25 mouse cellular contexts compared by ENCODE assay signal in genomic region chr4:46717156-46717555, GRCm38 (mm10).
DNase-seq lines count a peak whose midpoint lies in the region; ATAC-seq and TF ChIP-seq lines count a peak whose summit lies in the region.
"Had no signal": no experiment of that assay in that cellular context is flagged by ENCODE, and none has a peak within 500 bp of the region (broad histone marks: within the 10 kb centered on the region; RNA-seq: fewer than 3 reads in every experiment).

No protein-coding gene starts in this region.

- no peaks in the 10 kb centered on the region for H3K36me3 ChIP-seq in forebrain, embryonic 10.5 days (replicated peaks)
- H3K36me3 ChIP-seq in forebrain, embryonic 13.5 days (ENCODE audit: poor library complexity, severe bottlenecking), result no peaks in the 10 kb centered on the region
- no peaks in the 10 kb centered on the region for H3K36me3 ChIP-seq in kidney, embryonic 15.5 days
- no peaks in the 10 kb centered on the region for H3K36me3 ChIP-seq in midbrain, embryonic 10.5 days
- 0 out of 2 replicates have a peak, but pooled peaks cover 4% of the 10 kb centered on the region for H3K36me3 ChIP-seq in midbrain, postnatal 0 days (ENCODE audit: insufficient read depth, low read length)
- H3K36me3 ChIP-seq in midbrain, embryonic 15.5 days (replicated peaks), result peaks cover 10% of the 10 kb centered on the region; the same call in 1 of the 2 replicates
- H3K36me3 ChIP-seq: G1E; heart, embryonic 13.5 days had no signal

- no peak for DNase-seq in forebrain, embryonic 10.5 days (ENCODE audit: extremely low spot score, low spot score)
- no peak for DNase-seq in kidney, adult 9 months
- DNase-seq in midbrain, embryonic 10.5 days (ENCODE audit: low spot score), result peak; percentile 26
- no peak for DNase-seq in midbrain, postnatal 0 days (ENCODE audit: low spot score)
- DNase-seq: adrenal gland, adult 8-10 months; cerebellum, adult 2 months; cerebellum, postnatal 25 days; gastrocnemius, postnatal 10 days; heart, postnatal 10 days; kidney, postnatal 25 days; liver; lung, adult 2 months; lung, postnatal 10 days; right cerebral cortex, adult 18-20 months; spleen, adult 18-20 months; thymus, postnatal 14 days had no signal

- no peak overlapping the region for H3K4me2 ChIP-seq in forebrain, embryonic 13.5 days
- no peak overlapping the region for H3K4me2 ChIP-seq in kidney, embryonic 15.5 days
- no peak overlapping the region for H3K4me2 ChIP-seq in midbrain, postnatal 0 days (ENCODE audit: low read depth, low read length, poor library complexity, severe bottlenecking)
- H3K4me2 ChIP-seq in midbrain, embryonic 15.5 days, result no peak overlapping the region
- H3K4me2 ChIP-seq: heart, embryonic 13.5 days had no signal

- no peak overlapping the region for H3K4me3 ChIP-seq in forebrain, embryonic 10.5 days
- no peak overlapping the region for H3K4me3 ChIP-seq in forebrain, embryonic 13.5 days
- no peak overlapping the region for H3K4me3 ChIP-seq in kidney, embryonic 15.5 days (replicated peaks)
- H3K4me3 ChIP-seq in midbrain, embryonic 10.5 days, result no peak overlapping the region
- H3K4me3 ChIP-seq in midbrain, postnatal 0 days (ENCODE audit: low read depth, low read length), result no peak overlapping the region
- no peak overlapping the region for H3K4me3 ChIP-seq in midbrain, embryonic 15.5 days
- H3K4me3 ChIP-seq: heart, embryonic 13.5 days had no signal

- no peak for ATAC-seq in forebrain, embryonic 13.5 days
- peak; percentile 61 for ATAC-seq in kidney, embryonic 15.5 days (replicated peaks; ENCODE audit: low FRiP score)
- ATAC-seq in midbrain, postnatal 0 days (ENCODE audit: low FRiP score), result no peak
- ATAC-seq in midbrain, embryonic 15.5 days (replicated peaks), result peak; percentile 21; the same call in 1 of the 2 replicates
- ATAC-seq: forebrain, embryonic 16.5 days; intestine, embryonic 16.5 days had no signal

- no peaks in the 10 kb centered on the region for H3K9me3 ChIP-seq in forebrain, embryonic 10.5 days
- H3K9me3 ChIP-seq in forebrain, embryonic 13.5 days (replicated peaks), result no peaks in the 10 kb centered on the region
- H3K9me3 ChIP-seq in kidney, embryonic 15.5 days (replicated peaks), result no peaks in the 10 kb centered on the region
- H3K9me3 ChIP-seq in midbrain, embryonic 10.5 days (replicated peaks), result no peaks in the 10 kb centered on the region
- no peaks in the 10 kb centered on the region for H3K9me3 ChIP-seq in midbrain, postnatal 0 days (ENCODE audit: low read length)
- H3K9me3 ChIP-seq in midbrain, embryonic 15.5 days, result no peaks in the 10 kb centered on the region
- H3K9me3 ChIP-seq: heart, embryonic 13.5 days had no signal

- H3K27me3 ChIP-seq in forebrain, embryonic 10.5 days (ENCODE audit: poor library complexity, severe bottlenecking), result peaks cover 10% of the 10 kb centered on the region; the same call in 1 of the 2 replicates
- H3K27me3 ChIP-seq in forebrain, embryonic 13.5 days, result no peaks in the 10 kb centered on the region; the same call in 1 of the 2 replicates
- H3K27me3 ChIP-seq in kidney, embryonic 15.5 days, result peaks cover 5% of the 10 kb centered on the region; the same call in 1 of the 2 replicates
- no peaks in the 10 kb centered on the region for H3K27me3 ChIP-seq in midbrain, embryonic 10.5 days (ENCODE audit: low read depth, poor library complexity, severe bottlenecking)
- H3K27me3 ChIP-seq in midbrain, postnatal 0 days (ENCODE audit: insufficient read depth, low read length), result no peaks in the 10 kb centered on the region
- H3K27me3 ChIP-seq in midbrain, embryonic 15.5 days (replicated peaks), result no peaks in the 10 kb centered on the region

- TF ChIP-seq CTCF in midbrain, postnatal 0 days (IDR thresholded peaks at IDR 0.05), result no peak

- peaks cover 47% of the 10 kb centered on the region for H3K4me1 ChIP-seq in forebrain, embryonic 10.5 days
- H3K4me1 ChIP-seq in forebrain, embryonic 13.5 days, result 0 out of 2 replicates have a peak, but pooled peaks cover 6% of the 10 kb centered on the region
- peaks cover 23% of the 10 kb centered on the region for H3K4me1 ChIP-seq in kidney, embryonic 15.5 days
- H3K4me1 ChIP-seq in midbrain, embryonic 10.5 days, result peaks cover 53% of the 10 kb centered on the region
- no peaks in the 10 kb centered on the region for H3K4me1 ChIP-seq in midbrain, postnatal 0 days (ENCODE audit: insufficient read depth, low read length)
- H3K4me1 ChIP-seq in midbrain, embryonic 15.5 days, result peaks cover 16% of the 10 kb centered on the region

- WGBS in forebrain, embryonic 10.5 days, result 36% methylated on average over 5 of the region's 5 CpGs
- WGBS in forebrain, embryonic 13.5 days, result 39% methylated on average over 5 of the region's 5 CpGs
- 11% methylated on average over 5 of the region's 5 CpGs for WGBS in kidney, embryonic 15.5 days
- 28% methylated on average over 5 of the region's 5 CpGs for WGBS in midbrain, embryonic 10.5 days
- WGBS in midbrain, postnatal 0 days, result 16% methylated on average over 5 of the region's 5 CpGs
- WGBS in midbrain, embryonic 15.5 days, result 16% methylated on average over 5 of the region's 5 CpGs

- no peak overlapping the region for H3K9ac ChIP-seq in forebrain, embryonic 13.5 days
- no peak overlapping the region for H3K9ac ChIP-seq in kidney, embryonic 15.5 days
- H3K9ac ChIP-seq in midbrain, postnatal 0 days (replicated peaks; ENCODE audit: low read length, poor library complexity, severe bottlenecking), result no peak overlapping the region
- no peak overlapping the region for H3K9ac ChIP-seq in midbrain, embryonic 15.5 days
- H3K9ac ChIP-seq: heart, embryonic 13.5 days; liver, embryonic 14.5 days had no signal

- peak overlapping the region; percentile 74 for H3K27ac ChIP-seq in forebrain, embryonic 10.5 days
- no peak overlapping the region for H3K27ac ChIP-seq in forebrain, embryonic 13.5 days
- H3K27ac ChIP-seq in kidney, embryonic 15.5 days, result no peak overlapping the region
- H3K27ac ChIP-seq in midbrain, embryonic 10.5 days (replicated peaks), result peak overlapping the region; percentile 67
- H3K27ac ChIP-seq in midbrain, postnatal 0 days (ENCODE audit: low read depth, low read length), result no peak overlapping the region
- no peak overlapping the region for H3K27ac ChIP-seq in midbrain, embryonic 15.5 days
- H3K27ac ChIP-seq: heart, embryonic 13.5 days; liver, embryonic 14.5 days; macrophage had no signal

Comparison
In these comparisons a context has a peak if more than half of its experiments do, and no peak if none do; other contexts are left out.
1. H3K27ac ChIP-seq: peak in forebrain, embryonic 10.5 days (single experiment) and midbrain, embryonic 10.5 days (single experiment); none in forebrain, embryonic 13.5 days (single experiment), kidney, embryonic 15.5 days (single experiment), midbrain, postnatal 0 days (single experiment) and midbrain, embryonic 15.5 days (single experiment).
2. ATAC-seq: peak in kidney, embryonic 15.5 days (single experiment) and midbrain, embryonic 15.5 days (single experiment); none in forebrain, embryonic 13.5 days (single experiment) and midbrain, postnatal 0 days (single experiment).